Mouse (Mus musculus): ENCODE data around the gene Msi2. TPM values are rescaled to one million over a fixed set of nuclear protein-coding genes. Genes with fewer than 3 reads are reported as not detected.
A peak's percentile ranks its signal among the peaks of the same experiment; 100 is the strongest.

Msi2 gene
- polyA plus RNA-seq, 1 experiment from 2014 or later = 29.1 TPM

DNA sequence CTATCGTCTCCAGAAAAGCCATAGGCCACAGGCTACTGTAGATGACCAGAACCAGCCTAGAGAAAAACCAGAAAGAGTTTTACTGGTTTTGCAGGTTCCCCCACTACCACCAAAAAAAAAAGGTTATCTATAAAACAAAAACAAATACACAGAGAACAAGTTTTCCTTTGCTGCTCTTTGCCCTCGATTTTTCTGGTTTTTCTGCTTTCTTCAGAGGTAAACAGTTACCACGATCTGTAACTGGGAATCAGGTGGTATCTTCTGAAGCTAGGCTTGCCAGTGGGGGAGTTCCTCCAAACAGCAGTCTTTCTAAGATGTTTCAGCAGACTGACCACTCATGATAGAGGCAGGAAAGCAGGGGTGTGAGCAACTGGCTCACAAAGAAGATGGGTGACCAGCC is 89.6 kb downstream of the Msi2 start:
- Histone ChIP-seq H3K36me3 (0 out of 2 replicates have a peak, but pooled peaks cover 6% of the 10 kb centered on the region), H3K9me3 (replicated peaks) (no peaks in the 10 kb centered on the region), H3K4me2 (no peak overlapping the region), H3K4me3 (replicated peaks) (no peak overlapping the region), H3K4me1 (peaks cover 81% of the 10 kb centered on the region), H3K27me3 (no peaks in the 10 kb centered on the region), H3K27ac (peak overlapping the region; percentile 70), H3K9ac (no peak overlapping the region)
- 61% methylated on average over 3 of the region's 3 CpGs for WGBS
- ATAC-seq (replicated peaks; ENCODE audit: low FRiP score) = no peak

- peaks cover 88% of the 10 kb centered on the region for H3K4me1 ChIP-seq
- no peak overlapping the region for H3K9ac ChIP-seq
- H3K4me3 ChIP-seq (replicated peaks) = no peak overlapping the region
- ATAC-seq (replicated peaks; ENCODE audit: low FRiP score) = no peak
- H3K27me3 ChIP-seq = no peaks in the 10 kb centered on the region
- H3K4me2 ChIP-seq = no peak overlapping the region
- WGBS = 28% methylated on average over 7 of the region's 7 CpGs
- 0 out of 2 replicates have a peak, but pooled peaks cover 6% of the 10 kb centered on the region for H3K36me3 ChIP-seq
- no peaks in the 10 kb centered on the region for H3K9me3 ChIP-seq (replicated peaks)
- H3K27ac ChIP-seq = peak overlapping the region; percentile 70
Measured at GRCm38 (mm10) chr11:88627327-88627726, 91.0 kb downstream of the Msi2 start.

- WGBS = 74% methylated on average over 8 of the region's 8 CpGs
- peaks cover 91% of the 10 kb centered on the region for H3K4me1 ChIP-seq
- H3K36me3 ChIP-seq = 0 out of 2 replicates have a peak, but pooled peaks cover under 1% of the 10 kb centered on the region
- no peak overlapping the region for H3K9ac ChIP-seq
- no peak for ATAC-seq (replicated peaks; ENCODE audit: low FRiP score)
- no peak overlapping the region for H3K4me3 ChIP-seq (replicated peaks)
- H3K4me2 ChIP-seq = no peak overlapping the region
- no peaks in the 10 kb centered on the region for H3K9me3 ChIP-seq (replicated peaks)
- H3K27me3 ChIP-seq = no peaks in the 10 kb centered on the region
- H3K27ac ChIP-seq = peak overlapping the region; percentile 70
Measured at GRCm38 (mm10) chr11:88626576-88626975, 91.7 kb downstream of the Msi2 start.

- Histone ChIP-seq H3K27ac (peak overlapping the region; percentile 70), H3K9me3 (replicated peaks) (no peaks in the 10 kb centered on the region), H3K4me3 (replicated peaks) (no peak overlapping the region), H3K9ac (no peak overlapping the region), H3K4me2 (no peak overlapping the region), H3K4me1 (peaks cover 95% of the 10 kb centered on the region), H3K36me3 (no peaks in the 10 kb centered on the region), H3K27me3 (no peaks in the 10 kb centered on the region)
- no peak for ATAC-seq (replicated peaks; ENCODE audit: low FRiP score)
- 59% methylated on average over 9 of the region's 9 CpGs for WGBS
Measured at GRCm38 (mm10) chr11:88626061-88626460, 92.3 kb downstream of the Msi2 start.

- Histone ChIP-seq H3K9ac (no peak overlapping the region), H3K4me3 (replicated peaks) (no peak overlapping the region), H3K4me2 (peak overlapping the region; percentile 20), H3K27ac (peak overlapping the region; percentile 70), H3K9me3 (replicated peaks) (no peaks in the 10 kb centered on the region), H3K36me3 (no peaks in the 10 kb centered on the region), H3K4me1 (peaks cover 95% of the 10 kb centered on the region), H3K27me3 (no peaks in the 10 kb centered on the region)
- WGBS = 18% methylated on average over 14 of the region's 14 CpGs
- ATAC-seq (replicated peaks; ENCODE audit: low FRiP score) = no peak
Measured at GRCm38 (mm10) chr11:88625063-88625462, 93.2 kb downstream of the Msi2 start.

- no peaks in the 10 kb centered on the region for H3K36me3 ChIP-seq
- H3K4me3 ChIP-seq (replicated peaks) = no peak overlapping the region
- peaks cover 97% of the 10 kb centered on the region for H3K4me1 ChIP-seq
- WGBS = 53% methylated on average over 6 of the region's 6 CpGs
- peak overlapping the region; percentile 70 for H3K27ac ChIP-seq
- no peak for ATAC-seq (replicated peaks; ENCODE audit: low FRiP score)
- H3K4me2 ChIP-seq = peak overlapping the region; percentile 20; the same call in 1 of the 2 replicates
- no peak overlapping the region for H3K9ac ChIP-seq
- H3K9me3 ChIP-seq (replicated peaks) = no peaks in the 10 kb centered on the region
- H3K27me3 ChIP-seq = no peaks in the 10 kb centered on the region
Measured at GRCm38 (mm10) chr11:88624627-88625026, 93.7 kb downstream of the Msi2 start.

DNA sequence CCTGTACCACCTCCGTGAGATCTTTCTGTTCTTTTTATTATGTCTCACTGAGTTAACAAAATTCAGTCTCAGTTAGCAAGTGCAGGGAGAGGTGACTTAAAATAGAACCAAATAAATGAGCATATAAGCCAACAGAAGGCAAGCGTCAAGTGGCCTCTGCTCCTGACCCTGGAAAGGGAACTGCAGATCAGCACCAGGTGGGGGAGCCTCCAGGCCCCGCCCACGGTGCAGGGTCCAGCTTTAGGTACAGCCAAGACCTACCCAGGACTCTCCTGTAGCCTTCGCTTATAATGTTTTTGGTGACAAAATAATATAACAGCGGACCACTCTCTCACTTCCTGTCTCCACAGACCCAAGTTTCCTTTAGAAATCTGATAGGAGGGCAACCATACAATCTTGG is 94.6 kb downstream of the Msi2 start:
- H3K4me3 ChIP-seq (replicated peaks) = no peak overlapping the region
- H3K4me2 ChIP-seq = no peak overlapping the region
- H3K27ac ChIP-seq = peak overlapping the region; percentile 81
- H3K27me3 ChIP-seq = no peaks in the 10 kb centered on the region
- H3K9me3 ChIP-seq (replicated peaks) = no peaks in the 10 kb centered on the region
- WGBS = 55% methylated on average over 6 of the region's 6 CpGs
- no peak for ATAC-seq (replicated peaks; ENCODE audit: low FRiP score)
- H3K9ac ChIP-seq = no peak overlapping the region
- no peaks in the 10 kb centered on the region for H3K36me3 ChIP-seq
- peaks cover 97% of the 10 kb centered on the region for H3K4me1 ChIP-seq

- 33% methylated on average over 6 of the region's 6 CpGs for WGBS
Measured at GRCm38 (mm10) chr11:88622496-88622895, 95.8 kb downstream of the Msi2 start.

GRCm38 (mm10) chr11:88621789-88622188 is 96.5 kb downstream of the Msi2 start:
- peak overlapping the region; percentile 81 for H3K27ac ChIP-seq
- no peaks in the 10 kb centered on the region for H3K27me3 ChIP-seq
- H3K9ac ChIP-seq = no peak overlapping the region
- H3K36me3 ChIP-seq = no peaks in the 10 kb centered on the region
- WGBS = 69% methylated on average over 4 of the region's 4 CpGs
- ATAC-seq (replicated peaks; ENCODE audit: low FRiP score) = no peak
- H3K9me3 ChIP-seq (replicated peaks) = no peaks in the 10 kb centered on the region
- H3K4me1 ChIP-seq = peaks cover 98% of the 10 kb centered on the region
- no peak overlapping the region for H3K4me2 ChIP-seq
- H3K4me3 ChIP-seq (replicated peaks) = no peak overlapping the region

More at GRCm38 (mm10) chr11:88622496-88622895, 95.8 kb downstream of the Msi2 start:
- peak overlapping the region; percentile 81 for H3K27ac ChIP-seq
- no peaks in the 10 kb centered on the region for H3K27me3 ChIP-seq
- no peak for ATAC-seq (replicated peaks; ENCODE audit: low FRiP score)
- H3K9ac ChIP-seq = no peak overlapping the region
- no peak overlapping the region for H3K4me3 ChIP-seq (replicated peaks)
- H3K4me1 ChIP-seq = peaks cover 98% of the 10 kb centered on the region
- no peaks in the 10 kb centered on the region for H3K9me3 ChIP-seq (replicated peaks)
- no peak overlapping the region for H3K4me2 ChIP-seq
- H3K36me3 ChIP-seq = no peaks in the 10 kb centered on the region

GRCm38 (mm10) chr11:88620158-88620973 is 97.9 kb downstream of the Msi2 start:
- Histone ChIP-seq H3K27ac (peak overlapping the region; percentile 93), H3K9me3 (replicated peaks) (no peaks in the 10 kb centered on the region), H3K4me2 (peak overlapping the region; percentile 33), H3K9ac (no peak overlapping the region), H3K4me1 (peaks cover 90% of the 10 kb centered on the region), H3K4me3 (replicated peaks) (no peak overlapping the region), H3K36me3 (0 out of 2 replicates have a peak, but pooled peaks cover 3% of the 10 kb centered on the region), H3K27me3 (no peaks in the 10 kb centered on the region)
- 5% methylated on average over 15 of the region's 15 CpGs for WGBS
- peak; percentile 72 for ATAC-seq (replicated peaks; ENCODE audit: low FRiP score)

DNA sequence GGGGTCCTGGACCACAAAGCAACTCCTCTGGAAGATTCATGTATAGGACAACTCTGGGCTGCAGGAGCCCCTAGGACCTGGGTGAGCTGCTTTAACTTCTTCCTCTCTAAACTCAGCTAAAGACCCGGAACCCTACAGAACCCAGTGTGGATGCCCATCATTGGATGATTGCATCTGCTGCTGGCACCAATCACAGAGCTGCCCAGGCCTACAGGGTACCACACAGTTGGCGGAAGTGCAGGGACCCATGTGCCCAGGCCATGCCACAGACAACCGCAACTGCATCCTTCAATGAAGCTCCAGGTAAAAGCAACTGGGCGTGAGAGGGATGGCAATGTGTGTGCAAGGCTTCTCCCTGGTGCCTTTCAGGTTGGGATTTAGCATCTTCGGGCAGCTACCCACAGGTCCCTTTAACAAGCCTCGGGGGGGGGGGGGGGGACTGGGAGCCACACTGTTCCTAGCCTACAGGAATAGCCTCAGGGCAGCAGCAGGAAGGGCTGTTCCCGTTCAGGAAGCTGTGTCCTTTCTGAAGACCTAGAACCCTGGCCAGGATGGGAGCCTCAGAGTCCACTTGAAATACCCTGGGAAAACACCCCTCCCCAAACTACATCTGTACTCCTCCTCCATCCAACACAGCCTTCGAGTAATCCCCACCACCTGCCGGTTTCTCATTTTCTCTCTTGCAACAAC is 98.7 kb downstream of the Msi2 start:
- Histone ChIP-seq H3K9ac (no peak overlapping the region), H3K4me3 (replicated peaks) (no peak overlapping the region), H3K4me1 (peaks cover 90% of the 10 kb centered on the region), H3K27me3 (no peaks in the 10 kb centered on the region), H3K4me2 (peak overlapping the region; percentile 33), H3K36me3 (0 out of 2 replicates have a peak, but pooled peaks cover 3% of the 10 kb centered on the region), H3K9me3 (replicated peaks) (no peaks in the 10 kb centered on the region), H3K27ac (peak overlapping the region; percentile 93)
- 0 out of 2 replicates have a peak, but pooled peaks have one; percentile 13 for ATAC-seq (replicated peaks; ENCODE audit: low FRiP score)
- 41% methylated on average over 9 of the region's 9 CpGs for WGBS

GRCm38 (mm10) chr11:88618732-88619309 is 99.5 kb downstream of the Msi2 start:
- ATAC-seq (replicated peaks; ENCODE audit: low FRiP score) = peak; percentile 43; the same call in 1 of the 2 replicates
- H3K4me2 ChIP-seq = peak overlapping the region; percentile 33; the same call in 1 of the 2 replicates

More at GRCm38 (mm10) chr11:88618732-88619309, 99.5 kb downstream of the Msi2 start:
- Histone ChIP-seq H3K4me3 (replicated peaks) (no peak overlapping the region), H3K27ac (peak overlapping the region; percentile 93), H3K9ac (no peak overlapping the region), H3K4me1 (peaks cover 90% of the 10 kb centered on the region), H3K36me3 (0 out of 2 replicates have a peak, but pooled peaks cover 3% of the 10 kb centered on the region), H3K9me3 (replicated peaks) (no peaks in the 10 kb centered on the region), H3K27me3 (no peaks in the 10 kb centered on the region)
- WGBS = 15% methylated on average over 9 of the region's 9 CpGs

Data from kidney, embryonic 15.5 days (tissue).